Mouse (Mus musculus): ENCODE measurements around the gene Mrpl46. TPM values are rescaled to one million over a fixed set of nuclear protein-coding genes. Genes with fewer than 3 reads are reported as not detected.

Mrpl46 gene
- total RNA-seq (2015; ENCODE audit: low replicate concordance) = 19.3 and 27.8 TPM in 2 replicates
- 13.0 and 14.2 TPM in 2 replicates for total RNA-seq (2017; ENCODE audit: low replicate concordance)

DNA sequence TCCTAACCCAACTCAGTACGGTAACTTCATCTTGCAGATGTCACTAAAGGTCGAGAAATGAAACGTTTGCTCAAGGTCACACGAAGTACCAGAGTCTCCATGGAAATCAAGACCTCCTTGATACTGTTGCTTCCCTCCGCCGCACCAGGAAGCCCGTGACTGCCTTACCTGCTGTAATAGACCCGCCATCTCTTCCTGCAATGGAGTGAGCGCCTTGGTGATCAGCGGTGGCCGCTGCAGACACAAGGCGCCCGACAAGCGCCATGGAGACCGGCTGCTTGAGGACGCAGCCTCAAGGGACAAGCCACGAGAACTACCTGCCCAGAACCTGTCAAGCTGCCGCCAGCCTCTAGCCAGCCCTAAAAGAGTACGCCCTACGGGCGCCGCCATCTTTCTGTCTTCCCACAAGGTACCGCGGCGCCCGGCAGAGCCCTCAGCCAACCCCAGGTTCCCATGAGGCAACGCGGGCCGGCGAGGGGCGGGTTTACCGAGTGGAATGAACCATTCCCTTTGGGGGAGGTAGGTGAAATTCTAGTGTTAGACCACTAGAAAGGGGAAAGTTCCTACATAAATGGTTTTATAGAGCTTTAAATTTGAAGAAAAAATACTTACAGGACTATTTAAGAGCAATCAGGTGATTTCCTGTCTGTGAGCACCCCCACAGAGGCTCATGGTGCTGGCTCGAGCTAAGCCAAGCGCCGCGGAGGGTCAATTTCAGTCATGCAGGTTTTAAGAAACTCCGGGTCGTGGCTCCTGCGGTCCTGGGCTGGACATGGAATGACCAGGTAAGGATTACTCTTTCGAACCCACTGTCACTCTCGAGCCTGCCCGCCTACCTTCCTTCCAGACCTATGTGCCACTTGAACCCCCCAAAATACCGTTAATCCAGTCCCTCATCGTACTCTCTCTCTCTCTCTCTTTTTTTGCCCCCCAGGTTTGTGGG is at the start of gene Mrpl46, which contains the start of gene Mrps11:
Gene Mrpl46, minus strand, starts transcription at position 893 of the 943 bp plus-strand sequence.
Gene Mrps11, plus strand, starts transcription at position 481 of the 943 bp plus-strand sequence.
- ATAC-seq (replicated peaks; ENCODE audit: low FRiP score, poor library complexity, severe bottlenecking) = peak; percentile 98

DNA sequence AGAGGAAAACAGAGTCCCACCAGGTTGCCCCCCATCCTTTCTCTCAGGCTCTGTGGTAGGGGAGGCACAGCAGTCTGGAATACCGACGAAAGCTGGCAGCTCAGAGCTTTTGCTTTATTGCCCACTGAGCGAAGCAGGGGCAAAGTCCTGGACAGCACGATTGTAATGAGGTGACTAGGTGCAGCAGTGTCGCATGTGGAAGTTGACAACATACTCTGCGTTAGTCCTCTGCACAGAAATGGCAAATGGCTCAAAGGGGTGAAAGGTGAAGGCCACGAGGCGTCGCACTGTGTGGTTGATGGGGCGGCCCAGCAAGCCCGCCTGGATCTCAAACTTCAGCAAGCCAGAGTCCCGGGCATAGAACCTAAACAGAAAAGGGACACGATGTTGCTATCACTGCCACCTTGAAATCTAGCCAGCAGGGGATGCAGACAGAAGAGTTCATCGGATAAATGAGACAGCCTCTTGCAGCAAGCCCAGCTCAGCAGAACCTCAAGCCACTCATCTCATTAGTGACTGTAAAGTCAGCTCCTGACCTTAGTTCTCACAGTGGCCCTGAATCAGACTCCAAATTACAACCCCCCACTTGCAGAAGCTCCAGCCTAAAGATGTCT is 44.5 kb upstream of the Mrpl46 start:
- ATAC-seq (replicated peaks; ENCODE audit: low FRiP score, poor library complexity, severe bottlenecking) = no peak

DNA sequence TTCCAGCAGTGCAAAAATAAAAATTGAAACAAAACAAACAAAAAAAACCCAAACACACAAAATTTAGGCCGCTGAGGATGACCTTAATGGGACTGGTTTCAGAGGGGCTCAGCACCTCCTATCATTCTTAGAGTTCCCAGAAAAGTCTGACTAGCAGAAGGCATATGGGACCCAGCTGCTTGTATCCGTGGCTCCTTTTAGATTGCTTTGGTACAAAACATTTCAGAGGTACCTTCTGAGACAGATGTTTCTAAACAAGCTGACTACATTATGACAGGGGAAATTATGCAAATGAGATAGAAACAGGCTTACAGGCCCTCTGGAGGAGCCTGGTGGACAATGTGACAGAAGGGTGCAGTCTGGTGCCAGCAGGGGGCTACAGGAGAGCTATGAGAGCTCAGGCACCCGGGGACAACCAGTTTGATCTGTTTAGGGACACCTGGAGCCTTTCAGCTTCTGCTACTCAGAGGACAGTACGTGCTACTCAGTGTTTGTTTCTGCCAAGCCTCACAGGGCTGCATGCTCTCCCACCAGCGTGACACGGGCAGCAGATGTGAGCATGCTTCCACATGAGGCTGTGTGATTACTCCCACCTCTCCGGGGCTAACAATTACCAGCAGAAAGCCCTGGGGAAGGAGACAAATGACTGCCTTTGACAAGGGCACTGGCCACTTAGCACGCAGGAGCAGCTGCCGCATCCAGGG is 43.5 kb upstream of the Mrpl46 start:
- ATAC-seq (replicated peaks; ENCODE audit: low FRiP score, poor library complexity, severe bottlenecking) = no peak

DNA sequence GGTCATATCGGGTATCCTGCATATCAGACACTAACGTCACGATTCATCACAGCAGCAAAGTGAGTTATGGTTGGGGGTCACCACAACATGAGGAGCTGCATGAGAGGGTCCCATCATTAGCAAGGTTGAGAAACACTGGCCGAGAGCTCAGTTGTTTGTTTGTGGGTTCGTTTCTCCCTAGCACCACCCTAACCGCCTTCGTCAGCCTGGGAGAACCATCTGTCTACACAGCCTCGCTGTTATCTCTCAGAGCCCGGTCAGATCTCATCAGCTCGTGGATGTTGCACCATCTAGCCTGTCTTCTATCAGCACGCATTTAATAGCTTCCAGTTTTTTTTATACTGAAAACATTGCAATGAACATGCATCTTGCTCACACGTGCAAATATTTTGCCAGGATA is 35.0 kb upstream of the Mrpl46 start:
- ATAC-seq (replicated peaks; ENCODE audit: low FRiP score, poor library complexity, severe bottlenecking) = no peak

DNA sequence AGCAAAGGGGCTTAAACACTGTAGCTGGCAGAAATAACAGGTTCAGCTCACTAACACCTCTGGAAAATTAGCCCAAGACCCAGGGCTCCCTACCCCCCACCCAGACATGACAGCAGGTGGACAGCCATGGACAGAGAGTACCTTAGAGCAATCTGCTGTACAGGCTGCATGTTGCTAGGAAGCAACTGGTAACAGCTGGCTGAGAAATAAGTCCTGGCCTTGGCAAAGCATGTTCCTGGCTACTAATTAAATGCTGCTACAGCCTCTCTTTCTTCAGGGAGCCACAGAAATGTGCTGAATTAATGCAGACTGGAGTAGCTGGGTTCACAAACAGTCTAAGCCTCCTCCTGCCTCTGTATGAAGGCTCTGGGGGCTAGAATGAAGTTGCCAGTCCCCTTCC is 31.4 kb upstream of the Mrpl46 start:
- no peak for ATAC-seq (replicated peaks; ENCODE audit: low FRiP score, poor library complexity, severe bottlenecking)

DNA sequence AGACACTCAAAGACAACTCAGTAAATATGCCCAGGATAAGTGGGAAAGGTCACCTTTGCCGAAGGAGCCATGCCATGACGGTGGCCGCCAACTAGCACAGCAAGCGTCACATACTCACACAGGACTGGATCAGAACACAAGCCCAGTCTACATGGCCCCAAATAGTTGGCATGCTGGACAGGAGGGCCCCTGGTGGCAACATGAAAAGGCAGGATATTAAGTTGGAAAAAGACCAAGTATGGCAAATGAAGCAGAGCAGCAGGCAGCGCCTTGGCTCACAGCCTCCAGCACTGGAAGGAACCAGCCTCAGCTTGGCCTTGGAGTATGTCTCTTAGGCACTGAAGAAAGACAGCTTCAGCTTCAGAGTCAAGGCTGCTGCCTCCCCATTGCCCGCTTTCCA is 30.5 kb upstream of the Mrpl46 start:
- ATAC-seq (replicated peaks; ENCODE audit: low FRiP score, poor library complexity, severe bottlenecking) = no peak

DNA sequence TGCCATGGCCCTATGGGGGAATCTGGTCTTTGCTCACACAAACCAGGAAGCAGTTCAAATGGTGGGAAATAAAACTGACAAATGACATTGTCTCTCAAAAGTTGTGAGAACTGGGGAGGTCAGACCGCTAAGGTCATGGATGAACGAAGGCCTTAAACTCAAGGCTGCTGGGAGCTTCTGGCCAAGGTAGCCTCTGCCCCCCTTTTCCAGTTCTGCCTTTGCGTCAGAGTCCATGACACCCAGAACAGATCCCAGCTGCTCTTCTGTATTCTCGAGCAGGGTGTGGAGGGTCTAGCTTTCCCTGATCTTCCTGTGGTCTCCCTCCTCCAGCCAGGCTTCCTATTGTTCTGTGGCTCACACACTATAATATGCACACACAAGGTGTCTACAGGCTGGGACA is 23.9 kb upstream of the Mrpl46 start:
- no peak for ATAC-seq (replicated peaks; ENCODE audit: low FRiP score, poor library complexity, severe bottlenecking)

DNA sequence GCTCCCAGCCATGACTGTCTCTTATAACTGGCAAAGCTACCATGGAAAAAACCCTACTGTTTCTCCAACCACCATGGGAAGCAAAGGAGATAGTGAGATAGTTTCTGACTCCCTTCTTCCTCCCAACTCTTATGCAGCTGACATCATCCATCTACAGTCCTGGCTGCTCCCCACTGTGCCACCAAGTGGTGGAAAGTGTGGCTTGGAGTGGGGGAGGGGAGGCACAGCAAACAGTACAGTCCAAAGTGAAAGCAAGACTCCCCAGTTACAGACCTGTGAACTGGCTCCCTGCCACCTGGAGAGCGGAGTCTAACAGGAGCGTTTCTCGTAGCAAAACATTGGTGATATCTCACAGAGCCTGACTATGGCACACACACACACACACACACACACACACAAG is 20.5 kb upstream of the Mrpl46 start:
- no peak for ATAC-seq (replicated peaks; ENCODE audit: low FRiP score, poor library complexity, severe bottlenecking)

DNA sequence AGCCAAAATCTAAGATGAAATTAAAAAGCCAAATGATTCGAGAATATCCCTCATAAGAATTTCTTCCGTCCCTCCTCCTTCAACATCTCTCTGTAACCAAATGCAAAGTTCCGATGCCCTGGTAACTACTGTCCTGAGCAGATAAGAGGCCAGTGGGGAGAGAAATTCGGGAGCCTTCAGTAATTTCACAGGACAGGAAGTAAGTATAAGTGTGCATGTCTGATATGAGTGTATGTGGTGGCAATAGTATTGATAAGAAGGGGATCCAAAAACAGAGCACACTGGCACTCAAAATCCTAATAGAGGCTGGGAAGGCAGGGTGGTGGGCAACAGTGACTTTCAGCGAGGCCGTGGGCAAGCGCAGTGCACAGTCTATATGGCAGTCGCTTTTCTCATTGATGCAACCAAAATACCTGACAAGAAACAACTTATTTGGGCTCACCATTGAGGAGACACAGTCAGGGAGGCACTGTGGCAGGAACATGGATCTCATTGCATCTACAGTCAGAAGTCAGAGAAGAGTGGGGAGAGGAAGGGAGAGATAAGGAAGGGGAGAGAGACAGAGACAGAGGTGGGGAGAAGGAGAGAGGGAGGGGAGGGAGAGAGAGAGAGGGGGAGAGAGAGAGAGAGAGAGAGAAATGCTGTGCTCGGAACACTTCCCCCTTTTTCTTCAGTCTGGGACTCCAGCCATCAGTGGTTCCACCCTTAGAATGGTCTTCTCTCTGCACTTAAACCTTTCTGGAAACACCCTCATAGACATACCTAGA is 16.6 kb upstream of the Mrpl46 start:
- peak; percentile 85 for ATAC-seq (replicated peaks; ENCODE audit: low FRiP score, poor library complexity, severe bottlenecking)

DNA sequence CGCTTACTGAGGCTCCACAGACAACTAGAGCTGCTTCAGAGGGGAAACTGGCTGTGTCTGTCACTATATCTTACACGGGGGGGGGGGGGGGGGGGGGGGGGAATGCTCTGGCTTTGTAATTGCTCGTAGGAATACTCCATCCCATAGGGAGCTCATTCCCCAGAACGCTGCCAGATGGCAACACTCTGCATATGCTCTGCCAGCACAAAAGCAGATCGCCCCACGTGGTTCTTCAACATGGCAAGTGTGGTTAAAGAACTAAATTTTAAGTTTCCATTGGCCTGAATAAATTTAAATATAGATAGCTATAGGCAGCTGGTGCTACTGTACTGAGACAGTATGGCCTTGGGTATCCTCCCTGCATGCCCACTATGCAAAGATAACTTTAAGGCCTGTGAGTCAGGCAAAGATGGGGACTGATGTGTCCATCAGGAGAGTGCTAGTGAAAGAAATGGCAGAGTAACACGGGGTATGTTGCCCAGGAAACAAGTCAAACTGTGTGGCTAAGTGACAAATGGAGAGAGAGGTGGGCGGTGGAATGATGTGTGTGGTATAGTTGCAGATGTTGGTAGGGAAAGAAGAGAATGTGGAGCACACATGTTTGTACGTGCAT is 14.6 kb upstream of the Mrpl46 start:
- ATAC-seq (replicated peaks; ENCODE audit: low FRiP score, poor library complexity, severe bottlenecking) = no peak

DNA sequence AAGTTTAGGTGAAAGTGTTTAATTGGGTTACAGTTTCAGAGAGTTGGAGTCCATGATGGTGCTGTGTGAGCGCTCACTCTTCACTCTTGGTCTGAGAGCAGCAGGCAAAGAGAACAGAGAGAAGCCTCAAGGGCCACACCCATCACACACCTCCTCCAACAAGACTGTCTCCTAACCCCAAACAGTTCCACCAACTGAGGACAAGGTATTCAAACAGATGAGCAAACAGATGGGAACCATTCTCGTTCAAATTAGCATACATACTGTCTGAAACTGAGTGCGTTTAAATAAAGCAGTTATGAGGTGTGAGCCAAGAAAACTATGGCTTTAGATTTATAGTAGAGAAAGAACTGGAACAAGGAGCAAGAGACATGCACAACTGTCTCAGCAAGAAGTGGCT is 13.3 kb upstream of the Mrpl46 start:
- no peak for ATAC-seq (replicated peaks; ENCODE audit: low FRiP score, poor library complexity, severe bottlenecking)

DNA sequence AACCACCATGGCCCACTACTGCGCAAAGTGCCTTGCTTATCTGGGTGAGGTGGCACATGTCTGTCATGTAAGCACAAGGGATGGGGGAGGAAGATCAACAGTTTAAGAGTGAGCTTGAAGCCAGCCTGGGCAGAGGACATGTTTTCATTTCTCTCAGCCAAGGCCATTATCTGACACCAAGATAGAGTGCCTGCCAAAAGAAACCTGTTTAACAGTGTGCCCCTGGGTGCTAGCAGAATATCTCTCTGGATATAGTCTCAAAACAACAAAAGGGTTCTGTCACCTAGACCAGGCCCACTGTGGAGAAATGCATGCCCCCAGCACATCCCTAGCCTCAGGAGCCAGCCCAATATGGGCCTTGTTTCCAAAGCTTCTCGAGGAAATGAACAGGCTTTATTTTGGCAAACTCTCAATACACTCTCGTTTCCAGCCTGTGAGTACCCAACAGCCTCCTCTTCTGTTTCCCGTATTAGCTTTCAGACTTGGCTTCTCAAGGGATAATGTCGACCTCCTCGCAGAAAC is 11.3 kb upstream of the Mrpl46 start:
- ATAC-seq (replicated peaks; ENCODE audit: low FRiP score, poor library complexity, severe bottlenecking) = peak; percentile 38

DNA sequence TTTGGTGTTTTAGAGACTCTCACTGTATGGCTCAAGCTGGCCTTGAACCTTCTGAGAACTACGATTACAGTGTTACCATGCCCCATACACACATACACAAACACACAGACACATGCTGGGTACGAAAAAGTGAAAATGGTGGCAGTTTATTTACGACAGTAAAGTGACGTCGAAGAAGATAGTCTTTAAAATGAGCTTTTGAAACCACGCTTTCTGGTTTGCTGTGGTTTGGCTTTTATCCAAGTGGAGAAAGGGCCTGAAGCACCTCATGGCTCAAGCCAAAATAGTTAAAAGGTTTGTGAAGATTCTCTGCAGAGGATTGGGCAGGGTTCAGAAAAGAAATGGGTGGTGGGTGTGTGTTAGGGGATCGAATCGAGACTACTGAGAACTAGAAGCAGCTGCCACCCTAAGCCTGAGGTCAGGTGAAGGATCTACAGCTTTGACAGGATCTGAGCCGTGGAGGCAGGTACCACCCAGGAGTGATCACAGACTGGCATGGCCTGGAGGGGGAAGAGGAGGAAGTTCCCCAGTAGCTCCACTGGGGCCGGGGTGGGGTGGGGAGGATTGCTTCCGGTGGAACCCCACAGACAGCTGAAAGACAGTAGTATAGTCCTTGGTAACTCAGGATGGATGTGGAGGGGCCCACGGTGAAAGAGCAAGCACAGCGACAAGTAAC is 10.7 kb upstream of the Mrpl46 start:
- no peak for ATAC-seq (replicated peaks; ENCODE audit: low FRiP score, poor library complexity, severe bottlenecking)

DNA sequence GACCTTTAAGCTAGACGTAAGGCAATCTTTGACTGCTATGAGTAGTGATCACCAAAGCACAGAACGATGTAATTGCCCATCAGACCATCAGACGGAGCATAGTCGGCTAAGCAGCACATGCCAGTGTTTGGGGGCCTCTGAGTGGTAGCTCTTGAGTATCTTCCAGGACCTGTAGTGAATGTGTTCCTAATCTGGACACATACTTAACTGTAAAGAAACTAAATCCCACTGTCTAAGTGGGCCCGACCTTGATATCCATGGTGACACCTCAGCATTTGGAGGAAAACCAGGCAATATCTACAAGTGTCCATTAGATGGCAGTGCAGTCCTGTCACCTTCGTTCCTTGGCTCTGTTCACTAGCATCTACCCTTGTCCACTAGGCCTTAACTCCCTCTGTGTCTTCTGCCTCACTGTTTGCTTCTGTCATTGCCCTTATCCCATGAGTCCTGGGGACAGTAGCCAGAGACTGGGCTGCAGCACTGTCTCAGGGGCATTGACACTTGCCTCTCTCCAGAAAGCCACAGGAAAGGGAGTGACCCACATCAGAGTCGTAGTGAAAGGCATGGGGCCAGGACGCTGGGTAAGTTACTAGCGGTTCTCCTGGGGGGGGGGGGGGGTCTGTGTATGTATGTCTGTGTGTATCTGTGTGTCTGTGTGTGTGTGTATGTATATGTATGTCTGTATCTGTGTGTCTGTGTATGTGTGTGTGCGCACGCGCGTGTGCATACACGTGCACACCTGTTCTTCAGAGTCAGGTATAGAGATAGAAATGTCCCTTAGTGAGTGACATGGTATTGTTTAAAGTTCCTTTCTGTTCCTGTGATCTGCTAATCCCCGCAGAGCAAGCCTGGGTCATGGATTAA is 8.3 kb upstream of the Mrpl46 start:
- ATAC-seq (replicated peaks; ENCODE audit: low FRiP score, poor library complexity, severe bottlenecking) = peak; percentile 81

DNA sequence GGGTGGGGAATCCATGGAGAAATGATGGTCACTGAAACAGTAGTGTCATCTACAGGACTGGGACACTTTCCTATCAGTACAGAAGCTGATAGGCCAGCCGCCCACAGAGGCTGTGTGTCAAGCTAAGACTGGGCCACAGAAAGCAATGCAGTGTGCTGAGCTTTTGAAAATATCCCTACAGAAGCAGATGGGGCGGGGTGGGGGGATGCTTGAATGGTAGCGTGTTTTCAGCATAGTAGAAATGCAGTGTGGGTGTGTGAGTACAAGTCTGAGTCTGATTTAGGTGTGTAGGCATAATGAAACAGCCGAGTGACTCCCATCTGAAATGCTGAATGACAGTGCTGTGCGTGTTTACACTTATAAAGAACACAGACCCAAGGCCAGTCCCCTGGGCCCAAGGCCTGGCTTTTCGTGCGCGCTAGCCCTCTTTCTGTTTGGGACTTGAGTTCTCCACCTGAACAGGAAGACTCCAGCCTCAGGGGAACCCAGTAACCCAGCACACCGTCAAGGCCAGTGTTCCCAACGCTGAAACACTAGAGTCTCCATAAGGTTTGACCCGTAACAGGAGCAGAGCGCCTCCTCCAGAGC is 4.6 kb upstream of the Mrpl46 start:
- ATAC-seq (replicated peaks; ENCODE audit: low FRiP score, poor library complexity, severe bottlenecking) = no peak

DNA sequence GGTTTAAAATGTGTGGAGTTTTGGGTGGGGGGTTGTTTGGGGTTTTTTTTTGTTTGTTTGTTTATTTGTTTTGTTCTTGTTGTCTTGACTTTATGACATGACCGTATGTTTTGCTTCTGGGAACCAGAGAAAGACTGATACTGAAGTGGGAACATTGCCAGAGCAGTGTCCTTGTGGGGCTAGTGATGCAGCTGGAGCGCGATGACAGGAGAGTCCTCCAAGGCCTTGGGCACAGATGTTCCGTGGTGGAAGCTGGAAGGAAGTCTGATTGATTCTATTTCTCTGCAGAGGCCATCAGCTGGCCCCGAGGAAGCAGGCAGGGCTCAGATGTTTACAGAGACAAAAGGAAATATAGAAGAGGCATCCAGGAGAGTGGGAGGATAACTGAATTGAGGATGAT is 2.6 kb upstream of the Mrpl46 start:
- ATAC-seq (replicated peaks; ENCODE audit: low FRiP score, poor library complexity, severe bottlenecking) = no peak

DNA sequence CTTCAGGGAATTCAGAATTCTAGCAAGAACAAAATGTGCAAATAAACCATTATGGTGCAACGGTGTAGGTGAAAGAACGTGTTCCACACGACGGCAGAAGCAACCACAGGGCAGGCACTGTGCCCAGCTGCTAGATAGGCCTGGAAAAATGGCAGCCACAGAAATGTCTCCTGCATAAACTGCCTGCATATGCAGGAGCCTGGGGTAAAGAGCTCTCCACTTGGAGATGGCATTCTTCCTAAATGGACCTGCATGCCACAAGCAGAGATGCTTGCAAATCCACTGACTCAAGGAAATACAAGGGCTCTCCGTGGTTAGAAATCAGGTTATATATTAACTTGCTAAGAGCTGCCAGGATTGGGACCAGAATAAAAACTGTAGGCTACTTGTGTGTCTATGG is 4.6 kb downstream of the Mrpl46 start:
- ATAC-seq (replicated peaks; ENCODE audit: low FRiP score, poor library complexity, severe bottlenecking) = no peak
